Mouse (Mus musculus) ovary, postnatal 14 days (tissue): Measurements from ENCODE around the gene Cpeb3.
"Not testable (repeated sequence)": the region's sequence is repeated elsewhere in the genome, so short reads cannot be mapped to it uniquely, and the experiment has no call there.

ENCODE experiments used
- DNase-seq: peaks from one replicate; pipeline ENCODE4 v3.0.0; 2022; ENCODE audit warnings: low spot score

The Cpeb3 gene

GRCm38 (mm10) chr19:37156040-37156439 lies 52.4 kb downstream of the Cpeb3 start:
- DNase-seq = no peak

- DNase-seq = no peak
Observed at GRCm38 (mm10) chr19:37147145-37147544, 61.3 kb downstream of the Cpeb3 start.

GRCm38 (mm10) chr19:37145846-37146245 lies 62.6 kb downstream of the Cpeb3 start:
- DNase-seq = no peak

- DNase-seq = no peak
Observed at GRCm38 (mm10) chr19:37145401-37145800, 63.0 kb downstream of the Cpeb3 start.

GRCm38 (mm10) chr19:37141623-37142022 lies 66.8 kb downstream of the Cpeb3 start:
- DNase-seq = no peak

- DNase-seq = no peak
Observed at GRCm38 (mm10) chr19:37137133-37137532, 71.3 kb downstream of the Cpeb3 start.

- DNase-seq = not testable (repeated sequence)
Observed at GRCm38 (mm10) chr19:37135459-37135858, 72.9 kb downstream of the Cpeb3 start.

- DNase-seq = no peak
Observed at GRCm38 (mm10) chr19:37133666-37134065, 74.7 kb downstream of the Cpeb3 start.

GRCm38 (mm10) chr19:37131660-37132059 lies 76.7 kb downstream of the Cpeb3 start:
- DNase-seq = no peak

GRCm38 (mm10) chr19:37128461-37128860 lies 79.9 kb downstream of the Cpeb3 start:
- DNase-seq = no peak

GRCm38 (mm10) chr19:37127018-37127567 lies 81.3 kb downstream of the Cpeb3 start:
- DNase-seq = no peak

- DNase-seq = no peak
Observed at GRCm38 (mm10) chr19:37124961-37125360, 83.4 kb downstream of the Cpeb3 start.

- no peak for DNase-seq
Observed at GRCm38 (mm10) chr19:37119281-37119680, 89.1 kb downstream of the Cpeb3 start.

- no peak for DNase-seq
Observed at GRCm38 (mm10) chr19:37115824-37116223, 92.6 kb downstream of the Cpeb3 start.

GRCm38 (mm10) chr19:37115374-37115773 lies 93.0 kb downstream of the Cpeb3 start:
- no peak for DNase-seq

GRCm38 (mm10) chr19:37111831-37112230 lies 96.6 kb downstream of the Cpeb3 start:
- DNase-seq = no peak

- DNase-seq = no peak
Observed at GRCm38 (mm10) chr19:37110494-37110893, 97.9 kb downstream of the Cpeb3 start.

GRCm38 (mm10) chr19:37109853-37110252 lies 98.5 kb downstream of the Cpeb3 start:
- DNase-seq = no peak

GRCm38 (mm10) chr19:37100689-37101088 lies 107.7 kb downstream of the Cpeb3 start:
- no peak for DNase-seq

GRCm38 (mm10) chr19:37095666-37096330 lies 112.6 kb downstream of the Cpeb3 start:
- DNase-seq = no peak

- no peak for DNase-seq
Observed at GRCm38 (mm10) chr19:37093181-37093580, 115.2 kb downstream of the Cpeb3 start.

GRCm38 (mm10) chr19:37090146-37091061 lies 118.0 kb downstream of the Cpeb3 start:
- DNase-seq = no peak
